Mouse (Mus musculus): ENCODE data around the gene Rps3a1. TPM values are rescaled to one million over a fixed set of nuclear protein-coding genes. Genes with fewer than 3 reads are reported as not detected.

Gene Rps3a1
- total and polyA plus RNA-seq, 3 experiments = 186 to 538 (median 482) TPM

DNA sequence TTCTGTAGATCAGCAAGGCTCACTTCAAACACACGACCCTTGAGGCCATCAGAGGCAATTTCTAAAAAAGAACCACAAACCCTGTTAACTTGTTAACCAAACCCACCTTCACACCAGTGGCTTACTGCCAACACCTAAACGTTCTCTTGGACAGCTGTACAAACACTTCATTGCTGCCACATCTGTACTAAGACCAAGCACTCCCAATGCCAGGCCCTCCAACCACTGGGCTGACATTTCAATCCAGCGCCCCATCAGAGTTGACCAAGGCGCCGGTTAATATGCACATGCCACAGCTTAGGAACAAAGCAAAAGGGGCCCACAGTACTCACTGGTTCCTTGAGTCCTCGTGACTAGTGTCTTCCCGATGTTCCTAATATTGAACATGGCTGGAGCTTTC, 1.1 kb downstream of the Rps3a1 start:
- peak overlapping the region; percentile 76 for H3K4me3 ChIP-seq
- H3K27me3 ChIP-seq (ENCODE audit: control insufficient read depth, insufficient read depth, low read length) = no peaks in the 10 kb centered on the region
- DNase-seq = no peak
- WGBS = 7% methylated on average over 7 of the region's 7 CpGs
- TF ChIP-seq POLR2A (IDR thresholded peaks at IDR 0.05; ENCODE audit: insufficient read depth, low read depth, low read length) (no peak), EP300 (IDR thresholded peaks at IDR 0.05; ENCODE audit: insufficient read depth, low read depth, low read length) (no peak), CTCF (IDR thresholded peaks at IDR 0.05) (no peak)
- peak overlapping the region; percentile 84 for H3K27ac ChIP-seq
- peaks cover 3% of the 10 kb centered on the region for H3K4me1 ChIP-seq (ENCODE audit: control insufficient read depth, insufficient read depth, low read length)
- H3K79me2 ChIP-seq (replicated peaks; ENCODE audit: control insufficient read depth, insufficient read depth, low read length) = no peaks in the 10 kb centered on the region; the same call in 1 of the 2 replicates
- intact Hi-C loops (cut with DNase I) = no loop called here
- H3K9ac ChIP-seq (ENCODE audit: low read depth, low read length) = peak overlapping the region; percentile 45
- peaks cover 18% of the 10 kb centered on the region for H3K36me3 ChIP-seq (ENCODE audit: control insufficient read depth, insufficient read depth, low read length)

DNA sequence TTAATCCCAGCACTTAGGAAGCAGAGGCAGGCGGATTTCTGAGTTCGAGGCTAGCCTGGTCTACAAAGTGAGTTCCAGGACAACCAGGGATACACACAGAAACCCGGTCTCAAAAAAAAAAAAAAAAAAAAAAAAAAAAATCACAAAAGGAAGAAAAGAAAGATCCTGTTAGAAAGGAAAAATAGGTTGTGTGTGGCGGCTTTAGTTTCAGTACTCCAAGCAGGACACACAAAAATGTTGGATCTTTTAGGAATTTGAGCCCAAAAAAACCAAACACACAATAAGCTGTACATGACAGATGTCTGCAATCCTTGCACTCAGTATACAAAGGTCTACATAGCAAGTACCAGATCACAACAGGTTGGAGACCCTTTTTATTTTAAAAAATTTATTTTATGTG, 2.8 kb downstream of the Rps3a1 start:
- H3K79me2 ChIP-seq (replicated peaks; ENCODE audit: control insufficient read depth, insufficient read depth, low read length) = no peaks in the 10 kb centered on the region; the same call in 1 of the 2 replicates
- no peak for DNase-seq
- no peak overlapping the region for H3K27ac ChIP-seq
- TF ChIP-seq POLR2A (IDR thresholded peaks at IDR 0.05; ENCODE audit: insufficient read depth, low read depth, low read length) (no peak), CTCF (IDR thresholded peaks at IDR 0.05) (no peak), EP300 (IDR thresholded peaks at IDR 0.05; ENCODE audit: insufficient read depth, low read depth, low read length) (no peak)
- no peak overlapping the region for H3K4me3 ChIP-seq
- H3K4me1 ChIP-seq (ENCODE audit: control insufficient read depth, insufficient read depth, low read length) = peaks cover 3% of the 10 kb centered on the region
- no peak overlapping the region for H3K9ac ChIP-seq (ENCODE audit: low read depth, low read length)
- peaks cover 18% of the 10 kb centered on the region for H3K36me3 ChIP-seq (ENCODE audit: control insufficient read depth, insufficient read depth, low read length)
- WGBS = 92% methylated on average over 4 of the region's 4 CpGs
- H3K27me3 ChIP-seq (ENCODE audit: control insufficient read depth, insufficient read depth, low read length) = no peaks in the 10 kb centered on the region
- intact Hi-C loops (cut with DNase I) = no loop called here

DNA sequence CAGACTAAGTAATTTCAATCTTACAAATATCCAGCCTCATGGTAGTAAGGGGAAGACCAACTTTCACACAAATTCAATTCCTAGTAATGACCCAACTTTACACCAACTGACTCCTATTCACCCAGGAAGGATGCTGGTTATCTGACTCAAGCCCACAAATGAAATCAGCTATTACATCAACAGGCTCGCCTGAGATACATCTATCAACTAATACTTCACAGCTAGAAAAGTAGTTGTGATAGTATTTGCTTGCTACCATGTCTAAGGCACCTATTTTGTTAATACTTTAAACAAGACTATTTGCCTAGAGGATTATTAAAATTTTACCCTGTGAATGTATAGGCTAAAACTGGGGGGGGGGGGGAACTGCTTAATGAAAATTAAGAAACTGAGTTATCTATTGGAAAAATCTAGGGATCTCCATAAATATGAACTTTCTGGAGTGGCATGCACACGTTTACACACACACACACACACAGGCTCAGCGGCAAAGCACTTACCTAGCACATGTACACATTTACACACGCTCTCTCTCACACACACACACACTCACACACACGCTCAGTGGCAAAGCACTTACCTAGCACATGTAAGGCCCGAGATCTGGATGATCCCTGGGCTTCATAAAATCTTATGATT, 5.4 kb downstream of the Rps3a1 start:
- Histone ChIP-seq H3K27me3 (ENCODE audit: control insufficient read depth, insufficient read depth, low read length) (no peaks in the 10 kb centered on the region), H3K9ac (ENCODE audit: low read depth, low read length) (no peak overlapping the region), H3K79me2 (replicated peaks; ENCODE audit: control insufficient read depth, insufficient read depth, low read length) (no peaks in the 10 kb centered on the region; the same call in 1 of the 2 replicates), H3K27ac (no peak overlapping the region), H3K4me3 (no peak overlapping the region), H3K4me1 (ENCODE audit: control insufficient read depth, insufficient read depth, low read length) (peaks cover 3% of the 10 kb centered on the region), H3K36me3 (ENCODE audit: control insufficient read depth, insufficient read depth, low read length) (peaks cover 18% of the 10 kb centered on the region)
- intact Hi-C loops (cut with DNase I) = no loop called here
- no peak for DNase-seq
- WGBS = 90% methylated on average over 6 of the region's 6 CpGs
- no peak for TF ChIP-seq POLR2A (IDR thresholded peaks at IDR 0.05; ENCODE audit: insufficient read depth, low read depth, low read length)
- TF ChIP-seq CTCF (IDR thresholded peaks at IDR 0.05) = no peak
- TF ChIP-seq EP300 (IDR thresholded peaks at IDR 0.05; ENCODE audit: insufficient read depth, low read depth, low read length) = no peak

DNA sequence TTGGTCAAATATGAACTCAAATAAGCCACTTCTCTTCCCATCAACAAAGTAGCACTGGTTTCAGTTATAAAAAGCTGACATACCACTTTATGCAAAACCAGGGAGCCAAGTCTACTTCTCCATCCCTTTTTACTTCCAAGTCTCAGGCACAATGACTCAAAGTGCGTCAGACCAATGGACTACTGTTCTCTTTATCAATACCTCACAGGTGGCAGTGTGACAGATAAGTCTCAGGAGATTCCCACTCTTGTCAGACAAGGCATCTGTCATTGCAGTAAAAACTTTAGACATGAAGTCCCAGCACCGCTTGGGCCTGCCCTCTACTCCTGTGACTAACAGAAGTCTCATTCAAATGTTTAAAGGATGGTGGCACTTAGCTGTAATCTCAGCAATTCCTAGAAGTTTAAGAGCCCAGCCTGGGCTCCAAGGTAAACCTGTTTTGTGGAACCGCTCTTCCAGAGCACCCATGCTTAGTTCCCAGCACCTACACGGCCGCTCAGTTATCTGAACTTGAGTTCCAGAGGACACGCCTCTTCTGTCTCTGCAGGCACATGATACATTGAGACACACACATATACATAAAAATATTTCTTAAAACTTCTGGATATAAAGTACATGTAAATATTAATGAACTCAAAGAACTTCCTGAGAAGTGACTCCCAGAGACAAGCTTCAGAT, 6.5 kb downstream of the Rps3a1 start:
- H3K4me3 ChIP-seq = no peak overlapping the region
- WGBS = 90% methylated on average over 6 of the region's 6 CpGs
- intact Hi-C loops (cut with DNase I) = no loop called here

DNA sequence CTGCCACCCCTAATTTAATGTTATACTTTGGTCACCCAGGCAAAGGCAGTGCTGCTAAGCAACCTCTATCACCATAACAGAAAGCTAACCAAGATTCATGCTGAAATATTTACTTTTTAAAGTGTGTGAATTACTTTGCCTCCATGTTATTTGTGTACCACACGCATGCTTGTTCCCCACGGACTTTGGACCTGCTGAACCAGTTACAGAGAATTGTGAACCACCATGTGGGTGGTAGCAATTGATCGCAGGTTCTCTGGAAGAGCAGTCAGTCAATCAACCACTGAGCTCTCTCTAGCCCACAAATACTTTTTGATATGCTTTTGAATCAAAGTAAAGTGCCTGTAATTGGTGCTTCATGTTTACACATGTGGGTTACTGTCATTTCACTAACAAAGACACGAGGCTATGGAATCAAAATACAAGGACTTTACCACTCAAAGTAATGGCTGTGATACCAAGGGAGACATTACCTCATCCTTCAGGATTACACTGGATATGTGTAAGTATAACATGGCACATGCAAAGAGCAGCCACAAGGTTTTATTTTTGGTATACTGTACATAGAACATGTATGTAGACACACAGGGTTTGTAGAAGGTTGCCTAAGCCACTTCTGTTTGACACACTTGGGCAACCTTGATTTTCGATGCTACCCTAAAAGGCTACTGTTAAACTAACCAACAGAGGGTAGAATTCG, 7.4 kb downstream of the Rps3a1 start:
- TF ChIP-seq EP300 (IDR thresholded peaks at IDR 0.05; ENCODE audit: insufficient read depth, low read depth, low read length) (no peak), POLR2A (IDR thresholded peaks at IDR 0.05; ENCODE audit: insufficient read depth, low read depth, low read length) (no peak), CTCF (IDR thresholded peaks at IDR 0.05) (no peak)
- H3K79me2 ChIP-seq (replicated peaks; ENCODE audit: control insufficient read depth, insufficient read depth, low read length) = no peaks in the 10 kb centered on the region
- H3K4me3 ChIP-seq = no peak overlapping the region
- H3K4me1 ChIP-seq (ENCODE audit: control insufficient read depth, insufficient read depth, low read length) = no peaks in the 10 kb centered on the region
- intact Hi-C loops (cut with DNase I) = no loop called here
- H3K36me3 ChIP-seq (ENCODE audit: control insufficient read depth, insufficient read depth, low read length) = peaks cover 8% of the 10 kb centered on the region
- WGBS = 94% methylated on average over 6 of the region's 6 CpGs
- DNase-seq = no peak
- no peak overlapping the region for H3K9ac ChIP-seq (ENCODE audit: low read depth, low read length)
- no peak overlapping the region for H3K27ac ChIP-seq
- no peaks in the 10 kb centered on the region for H3K27me3 ChIP-seq (ENCODE audit: control insufficient read depth, insufficient read depth, low read length)

More for the DNA sequence above, 6.5 kb downstream of the Rps3a1 start:
- peaks cover 3% of the 10 kb centered on the region for H3K4me1 ChIP-seq (ENCODE audit: control insufficient read depth, insufficient read depth, low read length)
- H3K27me3 ChIP-seq (ENCODE audit: control insufficient read depth, insufficient read depth, low read length) = no peaks in the 10 kb centered on the region
- no peak for DNase-seq
- H3K36me3 ChIP-seq (ENCODE audit: control insufficient read depth, insufficient read depth, low read length) = peaks cover 16% of the 10 kb centered on the region
- TF ChIP-seq EP300 (IDR thresholded peaks at IDR 0.05; ENCODE audit: insufficient read depth, low read depth, low read length) (no peak), CTCF (IDR thresholded peaks at IDR 0.05) (no peak), POLR2A (IDR thresholded peaks at IDR 0.05; ENCODE audit: insufficient read depth, low read depth, low read length) (no peak)
- no peak overlapping the region for H3K9ac ChIP-seq (ENCODE audit: low read depth, low read length)
- H3K27ac ChIP-seq = no peak overlapping the region
- no peaks in the 10 kb centered on the region; the same call in 1 of the 2 replicates for H3K79me2 ChIP-seq (replicated peaks; ENCODE audit: control insufficient read depth, insufficient read depth, low read length)
